Mouse (Mus musculus) lung, postnatal 4 days (tissue): ENCODE measurements around the gene Pde2a.

Source experiments
- DNase-seq, 2 experiments: peaks; one replicate each; pipeline ENCODE4 v3.0.0; 2021

Pde2a gene

GRCm38 (mm10) chr7:101410267-101410936, 11.1 kb upstream of the Pde2a start, which contains the start of gene Gm45837:
Gene Gm45837, plus strand, starts transcription at chr7:101410886.
- peak in 1 of 2 experiments; percentile 23 for DNase-seq

- peak; percentile 80 to 90 for DNase-seq
Measured at GRCm38 (mm10) chr7:101412796-101413195, 8.7 kb upstream of the Pde2a start.

- DNase-seq, result no peak
Measured at GRCm38 (mm10) chr7:101414209-101414608, 7.3 kb upstream of the Pde2a start.

- DNase-seq, result peak in 1 of 2 experiments; percentile 66
Measured at GRCm38 (mm10) chr7:101414661-101415511, 6.6 kb upstream of the Pde2a start.

- no peak for DNase-seq
Measured at GRCm38 (mm10) chr7:101415512-101416100, 5.9 kb upstream of the Pde2a start.

GRCm38 (mm10) chr7:101416391-101416790, 5.1 kb upstream of the Pde2a start:
- no peak for DNase-seq

GRCm38 (mm10) chr7:101419013-101419770, 2.3 kb upstream of the Pde2a start:
- DNase-seq, result no peak

- DNase-seq, result peak in 1 of 2 experiments; percentile 31
Measured at GRCm38 (mm10) chr7:101422069-101422468, 578 bp downstream of the Pde2a start.

- DNase-seq, result no peak
Measured at GRCm38 (mm10) chr7:101422646-101423045, 1.2 kb downstream of the Pde2a start.

- DNase-seq, result no peak
Measured at GRCm38 (mm10) chr7:101423970-101424369, 2.5 kb downstream of the Pde2a start.

- DNase-seq, result no peak
Measured at GRCm38 (mm10) chr7:101426692-101427091, 5.2 kb downstream of the Pde2a start.

- no peak for DNase-seq
Measured at GRCm38 (mm10) chr7:101427736-101428135, 6.2 kb downstream of the Pde2a start.

- no peak for DNase-seq
Measured at GRCm38 (mm10) chr7:101435038-101435437, 13.5 kb downstream of the Pde2a start.

GRCm38 (mm10) chr7:101437876-101438275, 16.4 kb downstream of the Pde2a start:
- no peak for DNase-seq

- no peak for DNase-seq
Measured at GRCm38 (mm10) chr7:101443093-101443492, 21.6 kb downstream of the Pde2a start.

GRCm38 (mm10) chr7:101444211-101444610, 22.7 kb downstream of the Pde2a start:
- DNase-seq, result no peak

- no peak for DNase-seq
Measured at GRCm38 (mm10) chr7:101449855-101450254, 28.4 kb downstream of the Pde2a start.

- peak; percentile 84 to 91 for DNase-seq
Measured at GRCm38 (mm10) chr7:101450422-101451401, 29.2 kb downstream of the Pde2a start.

GRCm38 (mm10) chr7:101452669-101453068, 31.2 kb downstream of the Pde2a start:
- DNase-seq, result no peak

GRCm38 (mm10) chr7:101453296-101453695, 31.8 kb downstream of the Pde2a start:
- DNase-seq, result no peak

- DNase-seq, result peak; percentile 41 to 58
Measured at GRCm38 (mm10) chr7:101453725-101454124, 32.2 kb downstream of the Pde2a start.

GRCm38 (mm10) chr7:101454479-101454878, 33.0 kb downstream of the Pde2a start:
- DNase-seq, result no peak
